Mouse (Mus musculus): Measurements from ENCODE around the gene Carnmt1. TPM values are rescaled to one million over a fixed set of nuclear protein-coding genes. Genes with fewer than 3 reads are reported as not detected.

Carnmt1 gene
- 10.6 TPM for total RNA-seq (2023)

GRCm38 (mm10) chr19:18670608-18671007, at the start of gene Carnmt1:
Gene Carnmt1, plus strand, starts transcription at chr19:18670764.

GRCm38 (mm10) chr19:18631644-18632219, 38.8 kb upstream of the Carnmt1 start, which contains the start of the genes Ostf1 and Nmrk1:
Gene Ostf1, minus strand, starts transcription at chr19:18631823.
Gene Nmrk1, plus strand, starts transcription at chr19:18631950.

GRCm38 (mm10) chr19:18712866-18713300, 42.3 kb downstream of the Carnmt1 start, which contains the start of gene D030056L22Rik:
Gene D030056L22Rik, plus strand, starts transcription at chr19:18713193.

GRCm38 (mm10) chr19:18749598-18750339, 79.2 kb downstream of the Carnmt1 start, which contains the start of gene Trpm6:
Gene Trpm6, plus strand, starts transcription at chr19:18749983.

Other genes starting within 250 kb of the Carnmt1 start
- gene Ostf1, start 38.9 kb upstream of the Carnmt1 start, total RNA-seq (2023) = 91.5 TPM
- 8.6 TPM for gene Nmrk1, start 38.8 kb upstream of the Carnmt1 start, total RNA-seq (2023)
- gene D030056L22Rik, start 42.4 kb downstream of the Carnmt1 start, total RNA-seq (2023) = 10.7 TPM
- not detected for gene Trpm6, start 79.2 kb downstream of the Carnmt1 start, total RNA-seq (2023)

Measured in CD4-positive naive resting alpha-beta T cell, adult 57 days (primary cell).